15 mouse cellular contexts compared by ENCODE assay signal in the genomic region with DNA sequence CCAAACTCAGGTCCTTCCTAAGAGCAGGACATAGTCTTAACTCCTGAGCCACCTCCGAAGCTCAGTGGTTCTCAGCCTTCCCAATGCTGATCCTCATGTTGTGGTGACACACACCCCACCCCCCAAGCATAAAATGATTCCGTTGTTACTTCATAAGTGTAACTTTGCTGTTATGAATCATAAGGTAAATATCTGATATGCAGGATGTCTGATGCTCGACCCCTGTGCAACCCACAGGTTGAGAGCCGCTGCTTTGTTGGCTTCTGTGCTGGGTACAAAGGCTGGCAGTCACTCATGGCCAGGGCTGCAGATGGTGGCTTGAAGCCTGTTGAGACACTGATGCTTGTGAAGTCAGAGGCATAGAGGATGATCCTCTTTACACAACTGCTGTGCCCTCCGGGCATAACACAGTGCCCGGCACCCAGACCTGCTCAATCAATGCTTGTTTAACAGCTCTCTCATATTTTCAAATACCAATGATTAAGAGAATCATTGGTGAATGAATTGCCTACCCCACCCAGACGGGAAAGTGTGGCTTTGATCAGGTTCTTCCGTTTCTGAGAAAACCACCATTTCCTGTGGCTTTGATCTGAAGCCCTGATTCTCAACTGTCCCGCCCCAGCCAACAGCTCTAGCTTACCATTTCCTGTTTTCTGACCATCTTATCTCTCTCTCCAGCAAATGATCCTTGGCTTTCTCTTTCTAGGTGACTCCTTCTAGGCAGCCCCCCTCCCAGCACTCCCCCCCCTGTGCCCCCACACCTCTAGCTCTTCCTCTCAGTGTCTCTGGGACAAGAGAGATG. TPM values are rescaled to one million over a fixed set of nuclear protein-coding genes. Genes with fewer than 3 reads are reported as not detected.
A peak's percentile ranks its signal among the peaks of the same experiment; 100 is the strongest.
DNase-seq lines count a peak whose midpoint lies in the region; ATAC-seq and TF ChIP-seq lines count a peak whose summit lies in the region.
"Had no signal": no experiment of that assay in that cellular context is flagged by ENCODE, and none has a peak within 500 bp of the region (broad histone marks: within the 10 kb centered on the region; RNA-seq: fewer than 3 reads in every experiment).

No protein-coding gene starts in this region.

- H3K36me3 ChIP-seq in liver, postnatal 0 days (replicated peaks; ENCODE audit: insufficient read depth, low read length) = no peaks in the 10 kb centered on the region
- H3K36me3 ChIP-seq in liver, embryonic 12.5 days = no peaks in the 10 kb centered on the region
- H3K36me3 ChIP-seq in myocyte (ENCODE audit: control insufficient read depth, insufficient read depth) = no peaks in the 10 kb centered on the region
- no peaks in the 10 kb centered on the region for H3K36me3 ChIP-seq in forebrain, embryonic 15.5 days
- H3K36me3 ChIP-seq in hindbrain, embryonic 13.5 days = no peaks in the 10 kb centered on the region
- H3K36me3 ChIP-seq: midbrain, embryonic 15.5 days had no signal

- H3K27ac ChIP-seq in liver, postnatal 0 days (ENCODE audit: low read depth) = no peak overlapping the region
- H3K27ac ChIP-seq in liver, embryonic 12.5 days = no peak overlapping the region
- no peak overlapping the region for H3K27ac ChIP-seq in forebrain, embryonic 15.5 days (replicated peaks)
- H3K27ac ChIP-seq in hindbrain, embryonic 13.5 days = no peak overlapping the region
- H3K27ac ChIP-seq: midbrain, embryonic 15.5 days had no signal

- H3K27me3 ChIP-seq in liver, postnatal 0 days (ENCODE audit: insufficient read depth, low read length) = no peaks in the 10 kb centered on the region
- peaks cover 4% of the 10 kb centered on the region; the same call in 1 of the 2 replicates for H3K27me3 ChIP-seq in liver, embryonic 12.5 days (replicated peaks)
- H3K27me3 ChIP-seq in myocyte (ENCODE audit: control insufficient read depth, insufficient read depth, insufficient read length) = no peaks in the 10 kb centered on the region
- H3K27me3 ChIP-seq in forebrain, embryonic 15.5 days = no peaks in the 10 kb centered on the region
- H3K27me3 ChIP-seq in hindbrain, embryonic 13.5 days = no peaks in the 10 kb centered on the region
- H3K27me3 ChIP-seq: midbrain, embryonic 15.5 days had no signal

- H3K79me2 ChIP-seq in myocyte (ENCODE audit: control insufficient read depth, insufficient read depth) = no peaks in the 10 kb centered on the region

- no peak for TF ChIP-seq POLR2A in myocyte (IDR thresholded peaks at IDR 0.05; ENCODE audit: insufficient read length, low read depth)

- H3K9me3 ChIP-seq in liver, postnatal 0 days (ENCODE audit: low read length) = no peaks in the 10 kb centered on the region
- no peaks in the 10 kb centered on the region for H3K9me3 ChIP-seq in liver, embryonic 12.5 days (replicated peaks)
- no peaks in the 10 kb centered on the region for H3K9me3 ChIP-seq in forebrain, embryonic 15.5 days
- no peaks in the 10 kb centered on the region for H3K9me3 ChIP-seq in hindbrain, embryonic 13.5 days
- H3K9me3 ChIP-seq: midbrain, embryonic 15.5 days had no signal

- H3K9ac ChIP-seq in liver, postnatal 0 days (replicated peaks) = no peak overlapping the region
- no peak overlapping the region for H3K9ac ChIP-seq in liver, embryonic 12.5 days
- no peak overlapping the region for H3K9ac ChIP-seq in forebrain, embryonic 15.5 days (replicated peaks)
- H3K9ac ChIP-seq in hindbrain, embryonic 13.5 days = no peak overlapping the region
- H3K9ac ChIP-seq: forebrain, postnatal 0 days; midbrain, embryonic 15.5 days had no signal

- peaks cover 16% of the 10 kb centered on the region; the same call in 1 of the 2 replicates for H3K4me1 ChIP-seq in liver, postnatal 0 days (ENCODE audit: insufficient read depth)
- H3K4me1 ChIP-seq in liver, embryonic 12.5 days = peaks cover 20% of the 10 kb centered on the region
- H3K4me1 ChIP-seq in forebrain, embryonic 15.5 days = no peaks in the 10 kb centered on the region
- no peaks in the 10 kb centered on the region; the same call in 1 of the 2 replicates for H3K4me1 ChIP-seq in hindbrain, embryonic 13.5 days (replicated peaks)
- H3K4me1 ChIP-seq: midbrain, embryonic 15.5 days had no signal

- H3ac ChIP-seq in myocyte (ENCODE audit: control insufficient read depth, insufficient read length) = no peak overlapping the region

- no peak for DNase-seq in liver, postnatal 0 days
- DNase-seq in ZHBTc4 (ENCODE audit: low read depth, low spot score) = peak; percentile 82
- DNase-seq in thymus, postnatal 25 days = peak; percentile 65
- no peak for DNase-seq in layer of hippocampus, adult 8-10 months (ENCODE audit: low spot score in 2 of 2)
- DNase-seq: adrenal gland, adult 8-10 months; forebrain, postnatal 0 days; gastrocnemius, postnatal 36 days; heart, postnatal 14 days; kidney, adult 9 months; layer of hippocampus, postnatal 36 days had no signal

- no peak for ATAC-seq in liver, postnatal 0 days
- ATAC-seq in liver, embryonic 12.5 days = no peak
- no peak for ATAC-seq in forebrain, embryonic 15.5 days (replicated peaks)
- no peak for ATAC-seq in hindbrain, embryonic 13.5 days (ENCODE audit: low FRiP score)
- ATAC-seq: forebrain, postnatal 0 days; midbrain, embryonic 15.5 days had no signal

- no peak overlapping the region for H3K4me3 ChIP-seq in liver, postnatal 0 days (ENCODE audit: low read depth, low read length)
- no peak overlapping the region for H3K4me3 ChIP-seq in liver, embryonic 12.5 days
- H3K4me3 ChIP-seq in myocyte = no peak overlapping the region
- H3K4me3 ChIP-seq in forebrain, embryonic 15.5 days = no peak overlapping the region
- H3K4me3 ChIP-seq in hindbrain, embryonic 13.5 days = no peak overlapping the region
- H3K4me3 ChIP-seq: midbrain, embryonic 15.5 days had no signal

- TF ChIP-seq CTCF in liver, postnatal 0 days (IDR thresholded peaks at IDR 0.05; ENCODE audit: low read depth) = no peak

- 40% methylated on average over 9 of the region's 9 CpGs for WGBS in liver, postnatal 0 days (ENCODE audit: insufficient replicate concordance)
- WGBS in liver, embryonic 12.5 days (ENCODE audit: insufficient replicate concordance) = 25% methylated on average over 9 of the region's 9 CpGs
- 89% methylated on average over 9 of the region's 9 CpGs for WGBS in forebrain, embryonic 15.5 days
- WGBS in hindbrain, embryonic 13.5 days = 85% methylated on average over 9 of the region's 9 CpGs

- peak; percentile 29; the same call in 1 of the 2 replicates for TF ChIP-seq EP300 in liver, postnatal 0 days (IDR thresholded peaks at IDR 0.05; ENCODE audit: low read depth)

- H3K4me2 ChIP-seq in liver, postnatal 0 days (ENCODE audit: low read depth, low read length) = no peak overlapping the region
- no peak overlapping the region for H3K4me2 ChIP-seq in liver, embryonic 12.5 days
- H3K4me2 ChIP-seq in myocyte (ENCODE audit: low read depth) = peak overlapping the region; percentile 4
- H3K4me2 ChIP-seq in forebrain, embryonic 15.5 days (replicated peaks) = no peak overlapping the region
- no peak overlapping the region for H3K4me2 ChIP-seq in hindbrain, embryonic 13.5 days
- H3K4me2 ChIP-seq: midbrain, embryonic 15.5 days had no signal

TF ChIP-seq in myocyte, 11 proteins besides CTCF, POLR2A, EP300 and RAD21:
- TF ChIP-seq TCF3 (IDR thresholded peaks at IDR 0.05; ENCODE audit: insufficient read length, low read depth) = no peak
- no peak for TF ChIP-seq MYOG (IDR thresholded peaks at IDR 0.05; ENCODE audit: control insufficient read depth in 1 of 3, insufficient read depth in 1 of 3, insufficient read length in 2 of 3, low read depth in 2 of 3)
- TF ChIP-seq REST (IDR thresholded peaks at IDR 0.05; ENCODE audit: insufficient read depth, insufficient read length) = no peak
- TF ChIP-seq CEBPB (IDR thresholded peaks at IDR 0.05; ENCODE audit: insufficient read depth, poor library complexity, severe bottlenecking) = no peak
- no peak for TF ChIP-seq USF1 (IDR thresholded peaks at IDR 0.05; ENCODE audit: low read depth)
- no peak for TF ChIP-seq E2F4 (IDR thresholded peaks at IDR 0.05; ENCODE audit: insufficient read depth)
- TF ChIP-seq MYOD1 (IDR thresholded peaks at IDR 0.05; ENCODE audit: control insufficient read depth in 1 of 3, insufficient read length in 2 of 3, low read depth in 2 of 3) = no peak
- no peak for TF ChIP-seq MAX (IDR thresholded peaks at IDR 0.05; ENCODE audit: low read depth)
- TF ChIP-seq TCF12 (IDR thresholded peaks at IDR 0.05; ENCODE audit: insufficient read depth, poor library complexity, severe bottlenecking) = no peak
- no peak for TF ChIP-seq SRF (IDR thresholded peaks at IDR 0.05; ENCODE audit: control insufficient read depth, insufficient read length, low read depth)

RNA-seq across cellular contexts. Expression of a gene that starts 15.7 kb away (rescaled TPM):
- polyA plus RNA-seq in liver, postnatal 0 days (2015; fragmentation: Nextera tagmentation; extraction: Ambion mirVana) = 0.25 and 0.31 TPM in 2 replicates
- 0.17 and 0.39 TPM in 2 replicates for polyA plus RNA-seq in liver, embryonic 12.5 days (2016; fragmentation: Nextera tagmentation; extraction: Ambion mirVana)
- 0.11 TPM for polyA plus RNA-seq in myocyte (2012; fragmentation: generic; extraction: Trizol)
- under 1 TPM in 2 of 4 experiments, not detected in 2; 0.27 TPM for total RNA-seq in layer of hippocampus, adult 8-10 months (2022)
- 0.09 TPM in 1 of 2 replicates, not detected in the other for polyA plus RNA-seq in forebrain, embryonic 15.5 days (2015; fragmentation: Nextera tagmentation; extraction: Ambion mirVana)
- polyA plus RNA-seq in hindbrain, embryonic 13.5 days (2015; fragmentation: Nextera tagmentation; extraction: Ambion mirVana) = 0.17 and 0.19 TPM in 2 replicates
- total RNA-seq: gastrocnemius, postnatal 36 days; layer of hippocampus, postnatal 36 days had no signal
- polyA plus RNA-seq: forebrain, postnatal 0 days had no signal

RNA-seq across cellular contexts. Expression of a gene that starts 50.1 kb away (rescaled TPM):
- 1.5 and 1.6 TPM in 2 replicates for polyA plus RNA-seq in liver, postnatal 0 days (2015; fragmentation: Nextera tagmentation; extraction: Ambion mirVana)
- polyA plus RNA-seq in liver, embryonic 12.5 days (2016; fragmentation: Nextera tagmentation; extraction: Ambion mirVana) = 0.39 and 0.44 TPM in 2 replicates
- polyA plus RNA-seq in myocyte (2012; fragmentation: generic; extraction: Trizol) = 0.38 TPM
- not detected for total RNA-seq in layer of hippocampus, adult 8-10 months (2022)
- polyA plus RNA-seq in forebrain, embryonic 15.5 days (2015; fragmentation: Nextera tagmentation; extraction: Ambion mirVana) = not detected in 2 replicates
- not detected in 2 replicates for polyA plus RNA-seq in hindbrain, embryonic 13.5 days (2015; fragmentation: Nextera tagmentation; extraction: Ambion mirVana)
- total RNA-seq: gastrocnemius, postnatal 36 days; layer of hippocampus, postnatal 36 days had no signal
- polyA plus RNA-seq: midbrain, embryonic 15.5 days had no signal

Comparison
In these comparisons a context has a peak if more than half of its experiments do, and no peak if none do; other contexts are left out.
1. DNase-seq: peak in ZHBTc4 (single experiment) and thymus, postnatal 25 days (single experiment); none in liver, postnatal 0 days (single experiment) and layer of hippocampus, adult 8-10 months (0 of 2).